Mouse (Mus musculus): ENCODE data around the gene Insrr.

- TF ChIP-seq CTCF (IDR thresholded peaks at IDR 0.05; ENCODE audit: low read depth): no peak
- no peak for TF ChIP-seq EP300 (IDR thresholded peaks at IDR 0.05; ENCODE audit: low read depth)
Measured at GRCm38 (mm10) chr3:87771088-87771487, 25.7 kb upstream of the Insrr start.
